Mouse (Mus musculus) cerebellum, adult 2 months (tissue): Measurements from ENCODE around the gene Ppie.

Experiments used
- CTCF ChIP-seq: fragments of 200-500 bp; IDR thresholded peaks from 2 replicates; pipeline ENCODE4 v1.5.1; 2011; ENCODE audit warnings: low read depth, mild to moderate bottlenecking, control low read depth, low read length, moderate library complexity, borderline replicate concordance; ENCODE audit not compliant: insufficient read depth
- POLR2A ChIP-seq: fragments of 200-500 bp; IDR thresholded peaks from 2 replicates; pipeline ENCODE4 v1.6.1; 2011; ENCODE audit warnings: low read length, control low read depth, borderline replicate concordance; ENCODE audit not compliant: insufficient read depth

GRCm38 (mm10) chr4:123139513-123140154, at the start of gene Ppie:
- TF ChIP-seq CTCF (no peak), POLR2A (peak; percentile 90)
